Mouse (Mus musculus) layer of hippocampus, adult 2 months (tissue): ENCODE data around the gene Vmn2r25. TPM values are rescaled to one million over a fixed set of nuclear protein-coding genes. Genes with fewer than 3 reads are reported as not detected.
"Not testable (repeated sequence)": the region's sequence is repeated elsewhere in the genome, so short reads cannot be mapped to it uniquely, and the experiment has no call there.

ENCODE experiments used
- DNase-seq, 2 experiments: peaks; one replicate each; pipeline ENCODE4 v3.0.0; 2022; ENCODE audit warnings: low spot score in 2 of 2
- H3K27ac ChIP-seq: fragments of 200-600 bp; 2 replicates; pipeline ENCODE4 v1.8.1; 2022
- H3K4me3 ChIP-seq: fragments of 200-600 bp; 2 replicates; pipeline ENCODE4 v1.8.1; 2022; ENCODE audit warnings: mild to moderate bottlenecking
- CTCF ChIP-seq: fragments of 200-600 bp; conservative IDR thresholded peaks from 2 replicates; pipeline ENCODE4 v1.8.1; 2022; ENCODE audit warnings: antibody characterized with exemption, mild to moderate bottlenecking, moderate library complexity
- long read RNA-seq, 2 experiments: library from polyadenylated mRNA; stranded (forward); transcript quantifications; one replicate each; pipeline ENCODE4 v2.0.0; 2021; ENCODE audit warnings: borderline mapping rate in 2 of 2
- total RNA-seq, 2 experiments: library from RNA; stranded (reverse); gene quantifications; 2 replicates each; pipeline ENCODE4 v1.2.3; 2021

Gene Vmn2r25
- not detected for total RNA-seq
- long read RNA-seq, experiment 1 = 0 reads
- long read RNA-seq, experiment 2 = 0 reads

DNA sequence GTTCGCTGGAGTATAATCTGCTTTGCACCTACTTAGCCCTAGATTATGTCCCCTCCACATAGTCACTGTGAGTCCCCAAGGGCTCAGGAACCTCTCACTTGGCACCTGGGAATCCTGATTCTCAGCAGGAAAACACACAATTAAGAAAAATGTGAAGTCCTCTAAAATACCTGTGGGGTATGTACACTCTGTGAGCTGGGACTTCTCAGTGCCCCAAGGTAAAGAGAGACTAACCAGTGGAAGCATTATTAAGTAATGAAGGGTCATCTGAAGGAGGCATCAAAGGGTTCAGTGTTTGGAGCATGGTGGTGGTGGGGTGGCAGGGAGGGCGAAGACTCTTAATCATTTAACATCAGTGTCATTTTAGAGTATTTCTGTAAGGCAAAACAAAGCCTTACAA, at the start of gene Vmn2r25:
TSS of gene Vmn2r25 (minus strand) at position 101 of the 400 bp plus-strand sequence.
- H3K4me3 ChIP-seq, H3K27ac ChIP-seq, DNase-seq: not testable (repeated sequence)

DNA sequence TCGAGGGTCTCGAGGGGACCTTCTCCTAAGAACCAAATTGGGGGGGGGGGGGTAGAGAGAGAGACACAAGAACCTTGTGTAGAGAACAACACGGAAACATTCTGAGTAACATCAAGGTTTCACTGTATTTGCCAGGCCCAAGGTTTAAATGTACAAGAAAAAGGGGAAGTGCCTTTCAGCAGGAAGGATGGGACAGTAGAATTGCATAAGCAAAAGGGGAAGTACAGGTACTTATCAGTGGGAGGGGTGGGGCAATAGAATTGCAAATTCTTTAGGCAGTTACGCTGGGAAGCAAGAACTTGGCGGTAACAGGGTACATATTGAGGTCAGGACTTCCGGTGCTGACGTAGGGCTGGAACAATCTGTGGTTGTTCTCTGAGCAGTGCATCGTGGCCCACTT, 33.3 kb downstream of the Vmn2r25 start:
- DNase-seq = no peak
- no peak overlapping the region for H3K4me3 ChIP-seq
- TF ChIP-seq CTCF = no peak
- H3K27ac ChIP-seq = no peak overlapping the region

- H3K27ac ChIP-seq, DNase-seq, H3K4me3 ChIP-seq: not testable (repeated sequence)
Measured at GRCm38 (mm10) chr6:123810291-123810690, 43.0 kb downstream of the Vmn2r25 start.

DNA sequence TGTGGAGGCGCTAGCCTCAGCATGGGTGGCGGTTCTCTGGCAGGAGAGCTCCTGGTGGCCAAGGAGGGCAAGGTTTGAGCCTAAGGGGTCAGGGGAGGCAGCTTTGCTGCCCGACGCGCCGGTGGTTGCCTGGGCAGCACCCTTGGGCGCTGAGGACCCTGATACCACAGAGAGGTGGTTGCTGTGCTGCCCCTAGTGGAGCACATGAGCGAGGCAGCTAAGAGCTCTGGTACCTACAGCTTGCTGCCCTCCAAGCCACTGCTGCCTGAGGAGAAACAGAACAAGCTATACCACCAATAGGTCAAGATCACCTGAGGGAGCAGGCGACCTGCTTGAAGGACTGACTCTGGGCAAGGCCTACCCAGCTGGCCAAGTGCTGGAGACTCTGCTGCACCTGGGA, 59.5 kb downstream of the Vmn2r25 start:
- H3K4me3 ChIP-seq = no peak overlapping the region
- TF ChIP-seq CTCF = peak; percentile 37
- DNase-seq = no peak
- no peak overlapping the region for H3K27ac ChIP-seq

DNA sequence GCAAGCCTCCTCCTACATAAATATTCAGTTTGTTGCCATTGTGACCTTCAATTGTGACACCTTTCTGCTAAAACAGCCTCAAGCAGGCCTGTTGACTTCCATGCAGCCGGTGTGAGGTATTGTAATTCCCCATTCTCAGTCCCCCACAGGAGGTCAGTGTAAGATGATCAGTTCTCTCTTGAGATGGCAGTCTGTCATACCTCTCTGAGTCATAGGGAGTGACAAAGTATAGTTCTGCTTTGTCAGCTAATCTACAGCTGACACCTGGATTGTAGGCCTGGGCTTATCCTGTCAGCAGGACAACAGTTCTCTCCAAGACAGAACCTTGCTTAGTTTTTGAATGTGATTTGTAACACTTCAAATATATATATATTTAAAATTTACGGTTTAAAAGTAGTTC, 68.4 kb downstream of the Vmn2r25 start:
- TF ChIP-seq CTCF = no peak
- Histone ChIP-seq H3K4me3 (no peak overlapping the region), H3K27ac (no peak overlapping the region)
- DNase-seq = no peak

- no peak within 1 kb of the TSS for H3K27ac ChIP-seq
- TF ChIP-seq CTCF = no peak
- no peak for DNase-seq
- H3K4me3 ChIP-seq = no peak within 1 kb of the TSS
Measured at GRCm38 (mm10) chr6:123778579-123778978, 74.7 kb downstream of the Vmn2r25 start, which contains the start of gene Vmn2r24. Gene Vmn2r24, plus strand, starts transcription at chr6:123778879.

Other genes with a start within 250 kb of the Vmn2r25 start
- gene Vmn2r22, start 202.7 kb downstream of the Vmn2r25 start, total RNA-seq = not detected
- not detected for gene Vmn2r23, start 150.8 kb downstream of the Vmn2r25 start, total RNA-seq
- gene Vmn2r24, start 74.6 kb downstream of the Vmn2r25 start, total RNA-seq = not detected
- not detected for gene Vmn2r26, start 171.1 kb upstream of the Vmn2r25 start, total RNA-seq